Mouse (Mus musculus) hindbrain, embryonic 15.5 days (tissue): Measurements from ENCODE around the gene Ttc39b. TPM values are rescaled to one million over a fixed set of nuclear protein-coding genes. Genes with fewer than 3 reads are reported as not detected.
A peak's percentile ranks its signal among the peaks of the same experiment; 100 is the strongest.
"Not testable (repeated sequence)": the region's sequence is repeated elsewhere in the genome, so short reads cannot be mapped to it uniquely, and the experiment has no call there.

ENCODE experiments used
- ATAC-seq: fragments of 200-750 bp; cut with Nextera tagmentation; 2 replicates; pipeline ENCODE4 v1.8.0; 2017; ENCODE audit warnings: low read depth, moderate number of reproducible peaks, moderate TSS enrichment; ENCODE audit not compliant: low FRiP score
- H3K27ac ChIP-seq: fragments of 300-500 bp; sonication (generic); replicated peaks from 2 replicates; pipeline ENCODE4 v1.5.1; 2015; ENCODE audit warnings: mild to moderate bottlenecking, inconsistent platforms
- H3K27me3 ChIP-seq: fragments of 300-500 bp; sonication (generic); 2 replicates; pipeline ENCODE4 v1.6.1; 2015; ENCODE audit warnings: control low read depth, inconsistent platforms
- H3K36me3 ChIP-seq: fragments of 300-500 bp; sonication (generic); 2 replicates; pipeline ENCODE4 v1.6.1; 2015; ENCODE audit warnings: control low read depth, inconsistent platforms
- H3K4me1 ChIP-seq: fragments of 300-500 bp; sonication (generic); replicated peaks from 2 replicates; pipeline ENCODE4 v1.6.1; 2015; ENCODE audit warnings: control low read depth, inconsistent platforms
- H3K4me2 ChIP-seq: fragments of 300-500 bp; sonication (generic); 2 replicates; pipeline ENCODE4 v1.6.1; 2015; ENCODE audit warnings: moderate library complexity, mild to moderate bottlenecking, inconsistent platforms
- H3K4me3 ChIP-seq: fragments of 300-500 bp; sonication (generic); 2 replicates; pipeline ENCODE4 v1.5.1; 2015; ENCODE audit warnings: mild to moderate bottlenecking, inconsistent platforms
- H3K9ac ChIP-seq: fragments of 300-500 bp; sonication (generic); 2 replicates; pipeline ENCODE4 v1.6.1; 2015; ENCODE audit warnings: inconsistent platforms
- H3K9me3 ChIP-seq: fragments of 300-500 bp; sonication (generic); 2 replicates; pipeline ENCODE4 v1.6.1; 2016; ENCODE audit warnings: control low read depth, inconsistent platforms
- WGBS: fragments of 180-500 bp; shearing (Covaris S2); methylation state at CpG from one replicate; pipeline ENCODE4 v1.1.7; 2015; 5-methylcytosine and 5-hydroxymethylcytosine counted together
- polyA plus RNA-seq: library from polyadenylated mRNA; unstranded; fragments of >200 nt; fragmentation: Nextera tagmentation; extraction: Ambion mirVana; gene quantifications from 2 replicates; pipeline ENCODE4 v1.2.1, GENCODE M21; 2015

Gene Ttc39b
- polyA plus RNA-seq, 1 experiment from 2014 or later, result 6.8 TPM

GRCm38 (mm10) chr4:83235304-83235703, 88.8 kb downstream of the Ttc39b start:
- not testable (repeated sequence) for H3K36me3 ChIP-seq, H3K9me3 ChIP-seq, H3K4me1 ChIP-seq, H3K9ac ChIP-seq, H3K4me3 ChIP-seq, H3K4me2 ChIP-seq, ATAC-seq, H3K27me3 ChIP-seq, H3K27ac ChIP-seq
- WGBS, result 80% methylated on average over 2 of the region's 3 CpGs

GRCm38 (mm10) chr4:83234739-83235138, 89.3 kb downstream of the Ttc39b start:
- Histone ChIP-seq H3K36me3 (0 out of 2 replicates have a peak, but pooled peaks cover 3% of the 10 kb centered on the region), H3K9ac (no peak overlapping the region), H3K4me3 (no peak overlapping the region), H3K4me1 (no peaks in the 10 kb centered on the region; the same call in none of the 2 replicates), H3K9me3 (no peaks in the 10 kb centered on the region), H3K4me2 (no peak overlapping the region), H3K27ac (no peak overlapping the region), H3K27me3 (no peaks in the 10 kb centered on the region)
- ATAC-seq, result no peak
- WGBS, result 81% methylated on average over 11 of the region's 11 CpGs

- 90% methylated on average over 7 of the region's 7 CpGs for WGBS
- Histone ChIP-seq H3K9ac (no peak overlapping the region), H3K27me3 (no peaks in the 10 kb centered on the region), H3K9me3 (no peaks in the 10 kb centered on the region), H3K4me3 (no peak overlapping the region), H3K36me3 (0 out of 2 replicates have a peak, but pooled peaks cover 3% of the 10 kb centered on the region), H3K27ac (no peak overlapping the region), H3K4me2 (no peak overlapping the region), H3K4me1 (no peaks in the 10 kb centered on the region; the same call in none of the 2 replicates)
- no peak for ATAC-seq
Observed at GRCm38 (mm10) chr4:83234132-83234531, 89.9 kb downstream of the Ttc39b start.

- Histone ChIP-seq H3K27ac (peak overlapping the region; percentile 52), H3K9me3 (no peaks in the 10 kb centered on the region), H3K4me2 (0 out of 2 replicates have a peak overlapping the region, but pooled peaks have one; percentile 5), H3K9ac (no peak overlapping the region), H3K4me1 (no peaks in the 10 kb centered on the region; the same call in none of the 2 replicates), H3K27me3 (no peaks in the 10 kb centered on the region), H3K4me3 (no peak overlapping the region), H3K36me3 (0 out of 2 replicates have a peak, but pooled peaks cover 3% of the 10 kb centered on the region)
- peak; percentile 81 for ATAC-seq
- WGBS, result 72% methylated on average over 22 of the region's 22 CpGs
Observed at GRCm38 (mm10) chr4:83233181-83234123, 90.6 kb downstream of the Ttc39b start.

GRCm38 (mm10) chr4:83232315-83232880, 91.7 kb downstream of the Ttc39b start:
- WGBS, result 84% methylated on average over 9 of the region's 9 CpGs
- H3K36me3 ChIP-seq, result 0 out of 2 replicates have a peak, but pooled peaks cover 3% of the 10 kb centered on the region
- H3K9ac ChIP-seq, result no peak overlapping the region
- H3K27ac ChIP-seq, result 0 out of 2 replicates have a peak overlapping the region, but pooled peaks have one; percentile 20
- H3K4me2 ChIP-seq, result no peak overlapping the region
- ATAC-seq, result no peak
- no peaks in the 10 kb centered on the region for H3K27me3 ChIP-seq
- H3K4me1 ChIP-seq, result no peaks in the 10 kb centered on the region; the same call in none of the 2 replicates
- no peaks in the 10 kb centered on the region for H3K9me3 ChIP-seq
- H3K4me3 ChIP-seq, result no peak overlapping the region

GRCm38 (mm10) chr4:83228664-83229283, 95.3 kb downstream of the Ttc39b start:
- Histone ChIP-seq H3K9me3 (no peaks in the 10 kb centered on the region), H3K9ac (no peak overlapping the region), H3K36me3 (no peaks in the 10 kb centered on the region), H3K4me1 (no peaks in the 10 kb centered on the region; the same call in none of the 2 replicates), H3K4me2 (no peak overlapping the region), H3K4me3 (no peak overlapping the region), H3K27me3 (no peaks in the 10 kb centered on the region), H3K27ac (no peak overlapping the region)
- 83% methylated on average over 9 of the region's 9 CpGs for WGBS
- ATAC-seq, result no peak

- Histone ChIP-seq H3K9ac (no peak overlapping the region), H3K27me3 (no peaks in the 10 kb centered on the region), H3K4me2 (no peak overlapping the region), H3K9me3 (no peaks in the 10 kb centered on the region), H3K27ac (no peak overlapping the region), H3K36me3 (no peaks in the 10 kb centered on the region), H3K4me3 (no peak overlapping the region), H3K4me1 (no peaks in the 10 kb centered on the region; the same call in 1 of the 2 replicates)
- 69% methylated on average over 10 of the region's 10 CpGs for WGBS
- no peak for ATAC-seq
Observed at GRCm38 (mm10) chr4:83228073-83228472, 96.0 kb downstream of the Ttc39b start.

- no peak overlapping the region for H3K9ac ChIP-seq
Observed at GRCm38 (mm10) chr4:83225633-83226360, 98.3 kb downstream of the Ttc39b start.

GRCm38 (mm10) chr4:83224242-83224641, 99.8 kb downstream of the Ttc39b start:
- Histone ChIP-seq H3K9me3 (no peaks in the 10 kb centered on the region), H3K27ac (no peak overlapping the region), H3K9ac (no peak overlapping the region), H3K4me3 (no peak overlapping the region), H3K36me3 (no peaks in the 10 kb centered on the region), H3K27me3 (no peaks in the 10 kb centered on the region), H3K4me1 (no peaks in the 10 kb centered on the region), H3K4me2 (no peak overlapping the region)
- WGBS, result 45% methylated on average over 5 of the region's 5 CpGs
- no peak for ATAC-seq

More at GRCm38 (mm10) chr4:83225633-83226360, 98.3 kb downstream of the Ttc39b start:
- Histone ChIP-seq H3K27me3 (no peaks in the 10 kb centered on the region), H3K36me3 (no peaks in the 10 kb centered on the region), H3K27ac (no peak overlapping the region), H3K4me1 (no peaks in the 10 kb centered on the region), H3K4me3 (no peak overlapping the region), H3K9me3 (no peaks in the 10 kb centered on the region), H3K4me2 (no peak overlapping the region)
- no peak for ATAC-seq
- 61% methylated on average over 8 of the region's 8 CpGs for WGBS

- H3K27ac ChIP-seq, result no peak overlapping the region
- H3K36me3 ChIP-seq, result no peaks in the 10 kb centered on the region
- H3K27me3 ChIP-seq, result no peaks in the 10 kb centered on the region
- no peak overlapping the region for H3K4me2 ChIP-seq
- no peak for ATAC-seq
- no peak overlapping the region for H3K4me3 ChIP-seq
- H3K9me3 ChIP-seq, result no peaks in the 10 kb centered on the region
- H3K4me1 ChIP-seq, result no peaks in the 10 kb centered on the region
- no peak overlapping the region for H3K9ac ChIP-seq
- 82% methylated on average over 5 of the region's 5 CpGs for WGBS
Observed at GRCm38 (mm10) chr4:83223197-83223596, 100.9 kb downstream of the Ttc39b start.

- Histone ChIP-seq H3K4me1 (no peaks in the 10 kb centered on the region), H3K9ac (no peak overlapping the region), H3K4me3 (no peak overlapping the region), H3K36me3 (no peaks in the 10 kb centered on the region), H3K27ac (no peak overlapping the region), H3K27me3 (no peaks in the 10 kb centered on the region), H3K9me3 (no peaks in the 10 kb centered on the region), H3K4me2 (no peak overlapping the region)
- no peak for ATAC-seq
- WGBS, result 90% methylated on average over 13 of the region's 13 CpGs
Observed at GRCm38 (mm10) chr4:83220761-83221557, 103.1 kb downstream of the Ttc39b start.
